ENCODE assay signal across 10 mouse cellular contexts in genomic region chr2:102449630-102450247, GRCm38 (mm10). TPM values are rescaled to one million over a fixed set of nuclear protein-coding genes. Genes with fewer than 3 reads are reported as not detected.
A peak's percentile ranks its signal among the peaks of the same experiment; 100 is the strongest.
DNase-seq lines count a peak whose midpoint lies in the region; ATAC-seq lines count a peak whose summit lies in the region.
"Had no signal": no experiment of that assay in that cellular context is flagged by ENCODE, and none has a peak within 500 bp of the region (broad histone marks: within the 10 kb centered on the region; RNA-seq: fewer than 3 reads in every experiment).

No protein-coding gene starts in this region.

- H3K27me3 ChIP-seq in forebrain, embryonic 10.5 days (ENCODE audit: poor library complexity, severe bottlenecking), result peaks cover 15% of the 10 kb centered on the region
- 0 out of 2 replicates have a peak, but pooled peaks cover 6% of the 10 kb centered on the region for H3K27me3 ChIP-seq in limb, embryonic 10.5 days (ENCODE audit: low read depth, poor library complexity, severe bottlenecking)
- H3K27me3 ChIP-seq in midbrain, embryonic 15.5 days (replicated peaks), result no peaks in the 10 kb centered on the region

- peak overlapping the region; percentile 87 for H3K4me2 ChIP-seq in midbrain, embryonic 15.5 days

- peak; percentile 3 for DNase-seq in adrenal gland, postnatal 25 days
- DNase-seq in adrenal gland, adult 18-20 months (ENCODE audit: low spot score in 2 of 2), result no peak
- DNase-seq in Muller cell, postnatal 12 days (ENCODE audit: inconsistent ontology term), result peak; percentile 56
- DNase-seq in forebrain, embryonic 10.5 days (ENCODE audit: extremely low spot score, low spot score), result peak; percentile 75
- peak; percentile 19 for DNase-seq in heart, postnatal 4 days
- peak; percentile 74 for DNase-seq in limb, embryonic 10.5 days (ENCODE audit: low spot score)

- peaks cover 4% of the 10 kb centered on the region; the same call in 1 of the 2 replicates for H3K9me3 ChIP-seq in forebrain, embryonic 10.5 days
- H3K9me3 ChIP-seq in limb, embryonic 10.5 days (replicated peaks), result no peaks in the 10 kb centered on the region
- H3K9me3 ChIP-seq in midbrain, embryonic 15.5 days, result no peaks in the 10 kb centered on the region

- H3K4me3 ChIP-seq in forebrain, embryonic 10.5 days, result peak overlapping the region; percentile 90
- peak overlapping the region; percentile 82 for H3K4me3 ChIP-seq in limb, embryonic 10.5 days
- H3K4me3 ChIP-seq in midbrain, embryonic 15.5 days, result peak overlapping the region; percentile 65
- H3K4me3 ChIP-seq: myocyte had no signal

- H3K4me1 ChIP-seq in forebrain, embryonic 10.5 days, result peaks cover 54% of the 10 kb centered on the region
- peaks cover 44% of the 10 kb centered on the region for H3K4me1 ChIP-seq in limb, embryonic 10.5 days
- H3K4me1 ChIP-seq in midbrain, embryonic 15.5 days, result peaks cover 26% of the 10 kb centered on the region

- ATAC-seq in midbrain, embryonic 15.5 days (replicated peaks), result peak; percentile 13; the same call in 1 of the 2 replicates
- ATAC-seq in erythroid progenitor cell, adult 5-6 weeks (replicated peaks; ENCODE audit: low FRiP score, poor library complexity, severe bottlenecking), result no peak

- peaks cover 28% of the 10 kb centered on the region for H3K36me3 ChIP-seq in forebrain, embryonic 10.5 days (replicated peaks)
- H3K36me3 ChIP-seq in limb, embryonic 10.5 days, result 0 out of 2 replicates have a peak, but pooled peaks cover 2% of the 10 kb centered on the region
- H3K36me3 ChIP-seq in midbrain, embryonic 15.5 days (replicated peaks), result no peaks in the 10 kb centered on the region

- 1% methylated on average over 17 of the region's 17 CpGs for WGBS in forebrain, embryonic 10.5 days
- WGBS in limb, embryonic 10.5 days, result 2% methylated on average over 17 of the region's 17 CpGs
- under 1% methylated on average over 17 of the region's 17 CpGs for WGBS in midbrain, embryonic 15.5 days

- peak overlapping the region; percentile 98 for H3K27ac ChIP-seq in forebrain, embryonic 10.5 days
- peak overlapping the region; percentile 97 for H3K27ac ChIP-seq in limb, embryonic 10.5 days
- peak overlapping the region; percentile 94 for H3K27ac ChIP-seq in midbrain, embryonic 15.5 days

- H3K9ac ChIP-seq in midbrain, embryonic 15.5 days, result peak overlapping the region; percentile 81

RNA-seq across cellular contexts. Expression of gene Fjx1, which starts 2.6 kb away (rescaled TPM):
- 0.52 and 0.86 TPM in 2 replicates for total RNA-seq in adrenal gland, postnatal 25 days (2021)
- total RNA-seq in adrenal gland, adult 18-20 months (2021), result under 1 TPM; 0.63 to 0.70 TPM
- 13.3 and 13.5 TPM in 2 replicates for polyA plus RNA-seq in forebrain, embryonic 10.5 days (2016; fragmentation: Nextera tagmentation; extraction: Ambion mirVana)
- total RNA-seq in heart, postnatal 4 days (2021), result 1 to 10 TPM; 3.2 to 3.3 TPM
- polyA plus RNA-seq in limb, embryonic 10.5 days (2016; fragmentation: Nextera tagmentation; extraction: Ambion mirVana), result 16.0 and 16.4 TPM in 2 replicates
- 35.5 and 37.9 TPM in 2 replicates for polyA plus RNA-seq in midbrain, embryonic 15.5 days (2015; fragmentation: Nextera tagmentation; extraction: Ambion mirVana)
- total RNA-seq in erythroid progenitor cell, adult 5-6 weeks (2015; ENCODE audit: low replicate concordance), result not detected in 2 replicates
- total RNA-seq in erythroid progenitor cell, adult 5-6 weeks (2017; ENCODE audit: low replicate concordance), result not detected in 2 replicates
- polyA plus RNA-seq: erythroblast, embryonic 14.5 days had no signal

RNA-seq across cellular contexts. Expression of gene Trim44, which starts 42.1 kb away (rescaled TPM):
- total RNA-seq in adrenal gland, postnatal 25 days (2021), result 69.1 and 70.1 TPM in 2 replicates
- 10 to 100 TPM; 65.3 to 66.3 TPM for total RNA-seq in adrenal gland, adult 18-20 months (2021)
- 20.6 and 21.9 TPM in 2 replicates for polyA plus RNA-seq in forebrain, embryonic 10.5 days (2016; fragmentation: Nextera tagmentation; extraction: Ambion mirVana)
- 10 to 100 TPM; 47.8 to 50.4 TPM for total RNA-seq in heart, postnatal 4 days (2021)
- polyA plus RNA-seq in limb, embryonic 10.5 days (2016; fragmentation: Nextera tagmentation; extraction: Ambion mirVana), result 26.3 and 30.3 TPM in 2 replicates
- 69.4 and 70.8 TPM in 2 replicates for polyA plus RNA-seq in midbrain, embryonic 15.5 days (2015; fragmentation: Nextera tagmentation; extraction: Ambion mirVana)
- total RNA-seq in erythroid progenitor cell, adult 5-6 weeks (2015; ENCODE audit: low replicate concordance), result 25.2 and 26.3 TPM in 2 replicates
- total RNA-seq in erythroid progenitor cell, adult 5-6 weeks (2017; ENCODE audit: low replicate concordance), result 21.8 and 23.6 TPM in 2 replicates

Comparison
In these comparisons a context has a peak if more than half of its experiments do, and no peak if none do; other contexts are left out.
1. DNase-seq: peak in adrenal gland, postnatal 25 days (single experiment), Muller cell, postnatal 12 days (single experiment), forebrain, embryonic 10.5 days (single experiment), heart, postnatal 4 days (single experiment) and limb, embryonic 10.5 days (single experiment); none in adrenal gland, adult 18-20 months (0 of 2).
2. Peak in every context shown above with its lines, with median percentiles within 50 percentile points of each other: H3K27ac ChIP-seq and H3K4me3 ChIP-seq.